ENCODE assay signal across 8 mouse cellular contexts in the genomic region with DNA sequence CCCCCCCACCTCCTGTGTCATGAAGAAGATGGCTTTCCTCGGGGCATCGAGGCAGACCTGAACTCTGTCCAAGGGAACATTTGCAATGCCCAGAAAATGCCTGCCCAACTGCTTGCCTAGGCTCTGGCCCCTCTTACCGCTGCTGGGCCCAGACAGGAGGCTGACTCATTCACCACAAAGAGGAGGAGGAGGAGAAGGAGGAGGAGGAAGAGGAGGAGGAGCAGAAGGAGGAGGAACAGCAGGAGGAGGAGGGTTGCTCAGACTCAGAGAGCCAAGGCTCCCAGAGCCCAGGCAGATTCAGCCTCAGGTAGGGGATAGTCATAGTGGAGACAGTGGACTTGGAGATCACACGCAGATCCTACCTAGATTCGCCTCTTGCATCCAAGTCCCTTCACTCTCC. TPM values are rescaled to one million over a fixed set of nuclear protein-coding genes. Genes with fewer than 3 reads are reported as not detected.
DNase-seq lines count a peak whose midpoint lies in the region; ATAC-seq and TF ChIP-seq lines count a peak whose summit lies in the region.

No protein-coding gene starts in this region.

- H3K27ac ChIP-seq in spleen, adult 2 months (ENCODE audit: insufficient read depth, low read length), result no peak overlapping the region
- H3K27ac ChIP-seq in limb, embryonic 14.5 days (replicated peaks; ENCODE audit: low read depth, low read length), result no peak overlapping the region
- H3K27ac ChIP-seq in stomach, embryonic 14.5 days (ENCODE audit: low read length), result no peak overlapping the region

- DNase-seq in adrenal gland, adult (ENCODE audit: inconsistent age in 2 of 2, low spot score in 1 of 2), result peak; percentile 55 to 60
- DNase-seq in adrenal gland, postnatal 25 days, result no peak
- no peak for DNase-seq in spleen, adult 2 months (ENCODE audit: low read depth in 1 of 2, low spot score in 2 of 2)
- DNase-seq in spleen, adult 12 weeks (ENCODE audit: low spot score), result no peak
- DNase-seq in limb, embryonic 14.5 days (ENCODE audit: low spot score), result no peak
- DNase-seq in urinary bladder, postnatal 25 days (ENCODE audit: low spot score), result no peak

- no peaks in the 10 kb centered on the region for H3K9me3 ChIP-seq in limb, embryonic 14.5 days (ENCODE audit: control insufficient read depth, low read length)
- H3K9me3 ChIP-seq in stomach, embryonic 14.5 days (ENCODE audit: control insufficient read depth, low read depth, low read length), result no peaks in the 10 kb centered on the region

- no peak for TF ChIP-seq CTCF in spleen, adult 2 months (IDR thresholded peaks at IDR 0.05; ENCODE audit: extremely low read depth, insufficient read depth, insufficient read length, insufficient replicate concordance)

- no peak for TF ChIP-seq POLR2A in spleen, adult 2 months (IDR thresholded peaks at IDR 0.05; ENCODE audit: low read depth, low read length)
- no peak for TF ChIP-seq POLR2A in limb, embryonic 14.5 days (IDR thresholded peaks at IDR 0.05; ENCODE audit: borderline replicate concordance, extremely low read depth, insufficient read depth, insufficient read length)

- no peaks in the 10 kb centered on the region for H3K36me3 ChIP-seq in spleen, adult 2 months (ENCODE audit: control insufficient read depth, insufficient read depth, low read length)
- no peaks in the 10 kb centered on the region for H3K36me3 ChIP-seq in limb, embryonic 14.5 days (ENCODE audit: control insufficient read depth, insufficient read depth, low read length)
- no peaks in the 10 kb centered on the region for H3K36me3 ChIP-seq in stomach, embryonic 14.5 days (ENCODE audit: control insufficient read depth, insufficient read depth, low read length)

- peaks cover 6% of the 10 kb centered on the region; the same call in 1 of the 2 replicates for H3K4me1 ChIP-seq in spleen, adult 2 months (ENCODE audit: control insufficient read depth, insufficient read depth, insufficient read length)
- peaks cover 11% of the 10 kb centered on the region; the same call in 1 of the 2 replicates for H3K4me1 ChIP-seq in limb, embryonic 14.5 days (ENCODE audit: control insufficient read depth, insufficient read depth, low read length)
- peaks cover 21% of the 10 kb centered on the region for H3K4me1 ChIP-seq in stomach, embryonic 14.5 days (ENCODE audit: control insufficient read depth, insufficient read depth, low read length)

- H3K27me3 ChIP-seq in spleen, adult 2 months (ENCODE audit: control insufficient read depth, insufficient read depth, low read length), result no peaks in the 10 kb centered on the region
- H3K27me3 ChIP-seq in limb, embryonic 14.5 days (ENCODE audit: control insufficient read depth, insufficient read depth, low read length), result peaks cover 11% of the 10 kb centered on the region; the same call in 1 of the 2 replicates
- H3K27me3 ChIP-seq in stomach, embryonic 14.5 days (ENCODE audit: control insufficient read depth, insufficient read depth, low read length), result no peaks in the 10 kb centered on the region

- peak overlapping the region; percentile 92 for H3K4me2 ChIP-seq in limb, embryonic 14.5 days (replicated peaks; ENCODE audit: low read depth, low read length, severe bottlenecking)
- peak overlapping the region; percentile 95 for H3K4me2 ChIP-seq in stomach, embryonic 14.5 days (replicated peaks; ENCODE audit: low read depth, low read length)

- no peak for ATAC-seq in limb, embryonic 14.5 days (ENCODE audit: low FRiP score, low read depth)
- ATAC-seq in stomach, embryonic 14.5 days (ENCODE audit: insufficient number of reproducible peaks, insufficient read depth, low FRiP score, low read depth), result no peak
- ATAC-seq in erythroblast, adult 5-6 weeks (replicated peaks; ENCODE audit: low FRiP score, poor library complexity, severe bottlenecking), result no peak

- H3K4me3 ChIP-seq in spleen, adult 2 months (ENCODE audit: extremely low read depth, insufficient read depth, insufficient read length), result peak overlapping the region; percentile 14; the same call in 1 of the 2 replicates
- peak overlapping the region; percentile 47 for H3K4me3 ChIP-seq in limb, embryonic 14.5 days (replicated peaks; ENCODE audit: low read length)
- peak overlapping the region; percentile 48 for H3K4me3 ChIP-seq in stomach, embryonic 14.5 days (ENCODE audit: low read depth, low read length)

- peak overlapping the region; percentile 50; the same call in 1 of the 2 replicates for H3K9ac ChIP-seq in limb, embryonic 14.5 days (ENCODE audit: low read depth, low read length, severe bottlenecking)
- H3K9ac ChIP-seq in stomach, embryonic 14.5 days (replicated peaks; ENCODE audit: low read depth, low read length), result no peak overlapping the region

- 11% methylated on average over 5 of the region's 5 CpGs for WGBS in spleen, adult 2 months
- WGBS in limb, embryonic 14.5 days, result 49% methylated on average over 5 of the region's 5 CpGs
- 55% methylated on average over 5 of the region's 5 CpGs for WGBS in stomach, embryonic 14.5 days

RNA-seq across cellular contexts. Expression of a gene that starts 3.2 kb away (rescaled TPM):
- total RNA-seq in adrenal gland, postnatal 25 days (2021), result 6.0 and 8.0 TPM in 2 replicates
- 0.70 and 0.96 TPM in 2 replicates for polyA plus RNA-seq in spleen, adult 2 months (2012; rRNA removed)
- 3.4 and 4.0 TPM in 2 replicates for polyA plus RNA-seq in limb, embryonic 14.5 days (2012; rRNA removed)
- polyA plus RNA-seq in limb, embryonic 14.5 days (2014; fragmentation: Nextera tagmentation; extraction: Ambion mirVana), result 1.9 and 2.0 TPM in 2 replicates
- 0.80 and 1.1 TPM in 2 replicates for polyA plus RNA-seq in stomach, embryonic 14.5 days (2014; fragmentation: Nextera tagmentation; extraction: Ambion mirVana)
- total RNA-seq in erythroblast, adult 5-6 weeks (2015; ENCODE audit: low replicate concordance), result 0.19 and 0.21 TPM in 2 replicates
- total RNA-seq in erythroblast, adult 5-6 weeks (2017; ENCODE audit: low replicate concordance), result 0.26 TPM in 1 of 2 replicates, not detected in the other

RNA-seq across cellular contexts. Expression of a gene that starts 56.8 kb away (rescaled TPM):
- total RNA-seq in adrenal gland, postnatal 25 days (2021), result 43.9 and 68.2 TPM in 2 replicates
- polyA plus RNA-seq in spleen, adult 2 months (2012; rRNA removed), result 17.2 and 22.9 TPM in 2 replicates
- polyA plus RNA-seq in limb, embryonic 14.5 days (2012; rRNA removed), result 49.9 and 59.1 TPM in 2 replicates
- 49.8 and 51.5 TPM in 2 replicates for polyA plus RNA-seq in limb, embryonic 14.5 days (2014; fragmentation: Nextera tagmentation; extraction: Ambion mirVana)
- 37.2 and 43.0 TPM in 2 replicates for polyA plus RNA-seq in stomach, embryonic 14.5 days (2014; fragmentation: Nextera tagmentation; extraction: Ambion mirVana)
- 8.2 and 18.3 TPM in 2 replicates for total RNA-seq in erythroblast, adult 5-6 weeks (2015; ENCODE audit: low replicate concordance)
- 1.4 and 4.3 TPM in 2 replicates for total RNA-seq in erythroblast, adult 5-6 weeks (2017; ENCODE audit: low replicate concordance)

Comparison
In these comparisons a context has a peak if more than half of its experiments do, and no peak if none do; other contexts are left out.
1. DNase-seq: peak in adrenal gland, adult (2 of 2); none in adrenal gland, postnatal 25 days (single experiment), spleen, adult 2 months (0 of 2), spleen, adult 12 weeks (single experiment), limb, embryonic 14.5 days (single experiment) and urinary bladder, postnatal 25 days (single experiment).
2. Peak in every context shown above with its lines, with median percentiles within 50 percentile points of each other: H3K4me3 ChIP-seq.